Mouse (Mus musculus) heart, adult 2 months (tissue): ENCODE data around the gene Miga1.

ENCODE experiments used
- CTCF ChIP-seq: fragments of 200-600 bp; IDR thresholded peaks from 2 replicates; pipeline ENCODE4 v1.8.1; 2022; ENCODE audit warnings: antibody characterized with exemption, mild to moderate bottlenecking, moderate library complexity
- EP300 ChIP-seq: fragments of 200-500 bp; IDR thresholded peaks from 2 replicates; pipeline ENCODE4 v1.6.1; 2011; ENCODE audit warnings: low read depth, low read length, control low read depth; ENCODE audit not compliant: insufficient read depth
- POLR2A ChIP-seq: fragments of 200-500 bp; IDR thresholded peaks from 2 replicates; pipeline ENCODE4 v1.6.1; 2011; ENCODE audit warnings: mild to moderate bottlenecking, low read depth, low read length, control low read depth; ENCODE audit not compliant: insufficient read depth

DNA sequence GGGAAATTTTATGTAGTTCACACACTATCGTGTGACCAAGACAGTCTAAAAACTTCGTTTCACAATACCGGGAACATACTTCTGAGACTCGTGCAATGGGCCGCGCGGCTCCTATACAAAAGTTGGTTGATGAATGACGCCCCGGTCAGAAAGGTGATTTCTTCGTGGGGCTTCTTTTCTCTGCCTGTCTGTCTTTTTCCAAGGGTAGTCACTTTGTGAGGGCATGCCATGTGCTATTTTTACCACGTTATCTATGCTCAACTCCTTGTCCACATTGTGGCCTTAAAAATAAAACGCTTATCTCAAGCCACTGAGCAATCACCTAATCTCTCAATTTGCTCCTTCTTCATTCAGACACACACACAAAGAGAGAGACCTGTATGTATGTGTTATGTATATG, 75.4 kb downstream of the Miga1 start:
- TF ChIP-seq CTCF, result no peak
- 0 out of 2 replicates have a peak, but pooled peaks have one; percentile 27 for TF ChIP-seq POLR2A
- no peak for TF ChIP-seq EP300
